Mouse (Mus musculus): ENCODE results near the gene Tmod1. TPM values are rescaled to one million over a fixed set of nuclear protein-coding genes. Genes with fewer than 3 reads are reported as not detected.

Gene Tmod1
- total RNA-seq, 2 experiments from 2014 or later, result 0.13 to 0.26 TPM

DNA sequence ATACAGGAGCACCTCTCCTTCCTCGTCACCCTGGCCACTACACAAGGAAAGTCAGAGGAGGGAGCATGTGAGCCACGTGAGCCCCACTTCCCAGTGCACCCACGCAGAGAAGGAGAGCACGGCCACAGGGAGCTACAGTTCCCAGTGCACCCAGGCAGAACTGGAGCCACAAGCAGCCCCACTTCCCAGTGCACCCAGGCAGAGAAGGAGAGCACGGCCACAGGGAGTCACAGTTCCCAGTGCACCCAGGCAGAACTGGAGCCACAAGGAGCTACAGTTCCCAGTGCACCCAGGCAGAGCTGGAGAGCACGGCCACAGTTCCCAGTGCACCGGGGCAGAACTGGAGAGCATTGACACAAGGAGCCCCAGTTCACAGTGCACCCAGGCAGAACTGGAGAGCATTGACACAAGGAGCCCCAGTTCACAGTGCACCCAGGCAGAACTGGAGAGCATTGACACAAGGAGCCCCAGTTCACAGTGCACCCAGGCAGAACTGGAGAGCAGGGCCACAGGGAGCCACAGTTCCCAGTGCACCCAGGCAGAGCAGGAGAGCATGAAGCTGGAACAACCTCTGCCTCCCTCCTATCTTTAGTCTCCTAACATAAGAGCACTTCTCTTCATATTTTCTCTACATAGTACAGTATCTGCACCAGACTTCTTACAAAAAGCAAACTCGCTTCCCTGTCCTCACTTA lies 90.7 kb downstream of the Tmod1 start:
- ATAC-seq (ENCODE audit: poor library complexity, severe bottlenecking), result no peak

DNA sequence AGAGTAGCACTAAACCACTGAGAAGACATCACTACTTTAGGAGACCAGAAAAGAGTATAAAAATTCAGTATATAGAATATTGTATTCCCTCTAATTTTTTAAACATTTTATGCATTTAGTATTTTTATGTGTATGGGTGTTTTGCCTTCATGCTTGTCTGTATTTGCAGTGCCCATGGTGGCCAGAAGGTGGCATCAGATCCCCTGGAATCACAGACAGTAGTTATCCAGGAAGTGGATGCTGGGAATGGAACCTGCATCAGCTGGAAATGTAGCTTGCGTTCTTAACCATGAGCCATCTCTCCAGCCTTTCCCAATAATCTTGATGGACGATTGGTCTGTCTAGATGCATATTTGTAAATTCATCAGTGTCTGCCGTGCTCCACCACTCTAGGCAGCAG lies 91.5 kb downstream of the Tmod1 start:
- ATAC-seq (ENCODE audit: poor library complexity, severe bottlenecking), result peak; percentile 57; the same call in 1 of the 2 replicates

DNA sequence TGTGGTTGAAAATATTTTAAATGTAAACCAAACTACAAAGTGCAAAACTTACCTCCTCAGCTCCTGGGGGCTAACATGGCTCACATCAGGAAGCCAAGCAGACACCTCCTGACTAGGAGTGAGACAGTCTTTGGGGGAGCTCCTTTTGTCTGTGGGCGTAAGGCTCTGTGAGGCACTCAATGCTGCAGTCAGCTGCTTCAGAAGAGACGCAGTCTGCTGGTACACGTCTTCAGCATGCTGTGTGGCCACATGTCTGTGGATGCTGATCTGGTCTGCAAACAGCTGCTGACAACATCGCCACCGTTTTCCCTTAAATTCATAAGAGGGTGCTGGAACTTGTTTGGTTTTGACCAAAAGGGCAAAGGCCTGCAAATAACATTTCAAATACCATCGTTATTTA lies 93.1 kb downstream of the Tmod1 start:
- ATAC-seq (ENCODE audit: poor library complexity, severe bottlenecking), result no peak

DNA sequence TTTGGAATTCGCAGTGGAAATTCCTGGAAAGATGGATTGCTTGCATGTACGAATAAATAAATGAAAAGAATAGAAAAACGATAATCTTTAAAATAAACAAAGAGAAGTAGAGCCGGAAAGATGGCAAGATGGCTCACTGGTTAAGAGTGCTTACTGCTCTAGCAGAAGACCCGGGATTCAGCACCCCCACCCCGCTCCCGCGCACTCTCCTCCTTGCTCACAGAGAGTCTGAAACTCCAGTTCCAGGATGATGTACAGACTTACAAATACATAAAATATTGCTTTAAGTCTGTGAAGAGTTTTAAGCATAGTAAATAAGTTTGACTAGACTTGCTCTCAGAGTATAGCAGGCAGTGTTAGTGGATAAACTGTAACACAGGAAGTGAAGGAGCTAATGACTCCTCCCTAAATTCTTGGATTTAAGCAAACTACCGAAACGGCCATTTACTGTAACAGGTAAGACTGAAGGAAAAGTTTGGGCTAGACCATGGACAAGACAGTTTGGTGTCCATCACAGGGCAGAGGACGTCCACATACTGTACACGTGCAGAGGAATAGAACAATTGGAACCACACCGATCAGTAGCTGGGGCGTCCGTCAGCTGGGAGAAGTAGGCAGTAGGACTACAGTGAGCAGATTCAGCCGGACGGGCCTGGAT lies 99.0 kb downstream of the Tmod1 start:
- peak; percentile 34 for ATAC-seq (ENCODE audit: poor library complexity, severe bottlenecking)

DNA sequence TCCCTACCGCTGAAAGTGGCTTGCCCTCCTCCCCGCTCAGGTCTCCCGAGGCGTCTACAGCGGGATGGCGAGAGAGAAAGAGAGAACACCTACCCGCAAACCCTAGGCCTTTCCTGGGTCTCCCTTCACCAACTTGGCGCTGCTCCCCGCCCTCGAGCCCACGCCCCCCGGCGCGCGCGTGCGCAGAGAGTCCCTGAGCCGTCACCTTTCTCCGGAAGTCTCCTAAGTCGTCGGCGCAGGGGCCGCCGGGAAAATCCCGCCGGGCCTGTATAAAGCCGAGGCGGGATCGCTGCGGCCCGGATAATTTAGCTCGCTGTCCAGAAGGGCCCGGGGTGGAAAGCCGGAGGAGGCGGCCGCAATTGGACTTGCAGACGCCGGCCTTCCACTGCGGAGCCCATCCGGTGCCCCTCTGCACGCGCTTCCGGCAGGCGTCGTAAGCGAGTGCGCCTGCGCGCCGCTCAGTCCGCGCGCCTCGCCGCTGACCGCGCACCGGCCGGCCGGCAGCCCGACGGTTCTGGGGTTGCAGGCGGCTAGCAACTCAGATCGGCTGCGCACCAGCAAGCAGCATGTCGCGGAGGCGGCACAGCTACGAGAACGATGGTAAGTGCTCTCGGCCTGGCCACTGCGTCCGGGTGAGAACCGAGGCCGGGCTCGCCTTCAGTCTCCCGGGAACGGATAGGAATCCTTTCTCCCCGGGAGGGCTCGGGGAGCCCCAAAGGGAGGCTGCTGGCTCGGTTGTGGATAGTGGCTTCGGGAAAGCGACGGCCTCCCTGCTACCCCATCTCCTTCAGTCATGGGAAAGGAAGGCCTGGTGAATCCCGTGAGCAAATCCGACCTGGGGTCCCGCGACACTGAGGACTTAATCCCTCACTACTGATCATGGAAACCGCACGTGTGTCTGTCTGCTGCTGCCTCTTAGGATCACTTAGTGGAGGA lies 99.8 kb downstream of the Tmod1 start, which contains the start of the genes Ncbp1 and Tstd2:
Gene Ncbp1, plus strand, starts transcription at position 327 of the 936 bp plus-strand sequence.
Gene Tstd2, minus strand, starts transcription at position 408 of the 936 bp plus-strand sequence.
- ATAC-seq (ENCODE audit: poor library complexity, severe bottlenecking), result peak; percentile 94

DNA sequence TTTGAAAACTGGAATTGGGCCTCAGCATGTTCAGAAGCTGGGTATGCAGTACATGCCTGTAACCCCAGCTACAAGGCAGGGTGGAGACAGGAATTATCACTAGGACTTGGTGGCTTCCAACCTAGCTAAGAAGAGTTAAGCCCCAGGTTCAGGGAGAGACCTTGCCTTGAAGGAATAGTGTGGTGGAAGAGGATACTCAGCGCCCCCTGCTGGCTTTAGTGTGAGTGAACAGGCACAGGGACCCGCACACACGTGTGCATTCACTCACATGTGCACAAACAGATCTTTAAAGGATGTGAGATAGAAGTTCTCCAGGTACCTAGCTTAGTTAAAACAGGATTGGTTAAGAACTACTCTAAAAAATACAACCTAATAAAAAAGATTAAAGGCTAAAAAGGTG lies 105.6 kb downstream of the Tmod1 start:
- peak; percentile 54; the same call in 1 of the 2 replicates for ATAC-seq (ENCODE audit: poor library complexity, severe bottlenecking)

DNA sequence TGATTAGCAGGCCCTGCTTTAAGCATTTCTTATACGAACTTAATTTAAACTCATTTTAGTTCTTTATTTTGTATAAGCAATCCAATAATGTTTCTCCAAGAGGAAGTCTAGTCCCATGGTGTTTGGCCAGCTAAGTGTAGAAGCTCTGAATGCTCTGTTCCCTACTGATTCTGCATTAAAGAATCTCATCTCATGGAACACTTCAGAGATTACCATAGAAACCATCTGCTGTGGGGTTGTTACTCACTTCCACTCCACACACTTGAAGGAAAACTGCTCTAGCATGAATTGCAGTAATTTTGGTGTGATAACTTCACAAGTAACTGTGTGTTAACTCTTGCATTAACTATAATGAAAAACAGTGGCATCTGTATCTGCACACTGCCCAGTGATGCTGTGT lies 108.1 kb downstream of the Tmod1 start:
- no peak for ATAC-seq (ENCODE audit: poor library complexity, severe bottlenecking)

DNA sequence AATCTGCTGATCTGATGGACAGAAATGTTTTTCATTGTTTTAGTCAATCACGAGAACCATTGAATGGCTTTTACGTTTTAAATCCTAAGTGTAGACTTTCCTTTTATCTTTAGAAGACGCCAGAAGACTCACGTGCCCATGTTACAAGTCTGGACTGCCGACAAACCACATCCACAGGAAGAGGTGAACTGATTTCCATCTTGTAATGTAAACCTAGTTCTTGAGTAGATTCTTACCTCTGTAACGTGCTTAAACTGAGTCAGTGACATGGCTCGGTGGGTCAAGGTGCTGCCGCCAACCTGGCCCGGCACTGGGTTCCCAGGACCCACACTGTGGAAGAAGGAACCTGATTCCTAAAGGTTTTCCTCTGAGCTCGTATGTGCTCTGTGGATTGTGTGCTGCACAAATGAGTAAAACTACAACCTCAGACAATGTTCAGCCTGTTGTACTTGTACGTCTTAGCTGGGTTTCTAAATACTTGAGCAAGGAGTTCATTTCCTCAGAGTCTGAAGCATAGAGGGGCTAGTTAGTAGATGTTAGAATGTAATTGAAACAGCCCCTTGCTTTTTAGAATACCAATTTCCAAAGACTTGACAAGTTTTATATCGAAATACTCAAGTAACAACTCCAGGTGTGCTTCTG lies 113.3 kb downstream of the Tmod1 start:
- peak; percentile 54; the same call in 1 of the 2 replicates for ATAC-seq (ENCODE audit: poor library complexity, severe bottlenecking)

DNA sequence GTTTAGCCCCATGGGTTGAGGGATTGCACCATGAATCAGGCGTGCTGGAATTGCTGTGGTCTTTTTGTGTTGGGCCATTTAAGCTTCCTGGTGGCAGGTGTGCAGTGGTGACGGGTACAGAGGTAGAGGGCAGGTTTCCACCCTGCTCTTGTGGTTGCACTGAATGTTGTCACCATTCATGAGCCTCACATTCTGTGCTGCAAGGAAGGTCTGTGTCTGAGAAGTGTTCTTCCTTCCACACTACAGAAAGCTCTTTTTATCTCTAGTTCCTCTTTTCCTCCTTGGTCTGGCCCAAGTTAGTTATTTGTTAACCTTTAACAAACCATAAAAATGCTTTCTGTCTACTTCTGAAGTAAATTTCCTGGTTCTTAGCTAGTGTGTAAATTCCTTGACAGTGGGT lies 125.3 kb downstream of the Tmod1 start:
- peak; percentile 94 for ATAC-seq (ENCODE audit: poor library complexity, severe bottlenecking)

Other genes starting within 250 kb of the Tmod1 start
- gene Aldh1b1, start 239.9 kb upstream of the Tmod1 start, total RNA-seq (2015), result 10.4 and 11.6 TPM in 2 replicates
- 36.2 and 41.9 TPM in 2 replicates for gene Aldh1b1, start 239.9 kb upstream of the Tmod1 start, total RNA-seq (2017)
- gene Igfbpl1, start 212.0 kb upstream of the Tmod1 start, total RNA-seq (2015), result not detected in 2 replicates
- not detected in 2 replicates for gene Igfbpl1, start 212.0 kb upstream of the Tmod1 start, total RNA-seq (2017)
- 0.11 and 0.22 TPM in 2 replicates for gene Stra6l, start 190.3 kb upstream of the Tmod1 start, total RNA-seq (2015)
- 0.07 and 0.33 TPM in 2 replicates for gene Stra6l, start 190.3 kb upstream of the Tmod1 start, total RNA-seq (2017)
- 3.0 and 3.4 TPM in 2 replicates for gene Ccdc180, start 148.6 kb upstream of the Tmod1 start, total RNA-seq (2015)
- gene Ccdc180, start 148.6 kb upstream of the Tmod1 start, total RNA-seq (2017), result 0.62 and 2.1 TPM in 2 replicates
- 68.3 and 69.7 TPM in 2 replicates for gene Tdrd7, start 73.6 kb upstream of the Tmod1 start, total RNA-seq (2015)
- gene Tdrd7, start 73.6 kb upstream of the Tmod1 start, total RNA-seq (2017), result 25.3 and 31.4 TPM in 2 replicates
- 53.8 and 57.3 TPM in 2 replicates for gene Ncbp1, start 99.7 kb downstream of the Tmod1 start, total RNA-seq (2015)
- gene Ncbp1, start 99.7 kb downstream of the Tmod1 start, total RNA-seq (2017), result 67.1 and 70.0 TPM in 2 replicates
- 21.5 and 22.1 TPM in 2 replicates for gene Tstd2, start 99.8 kb downstream of the Tmod1 start, total RNA-seq (2015)
- gene Tstd2, start 99.8 kb downstream of the Tmod1 start, total RNA-seq (2017), result 26.3 and 26.5 TPM in 2 replicates
- 49.3 and 53.8 TPM in 2 replicates for gene Xpa, start 157.4 kb downstream of the Tmod1 start, total RNA-seq (2015)
- 51.0 and 55.0 TPM in 2 replicates for gene Xpa, start 157.4 kb downstream of the Tmod1 start, total RNA-seq (2017)

All from megakaryocyte, adult 5-6 weeks (primary cell).